Mouse (Mus musculus) lung, embryonic 14.5 days (tissue): Measurements from ENCODE around the gene Apbb2. TPM values are rescaled to one million over a fixed set of nuclear protein-coding genes. Genes with fewer than 3 reads are reported as not detected.

ENCODE experiments used
- ATAC-seq: fragments of 200-750 bp; cut with Nextera tagmentation; 2 replicates; pipeline ENCODE4 v1.8.0; 2017; ENCODE audit warnings: mild to moderate bottlenecking, moderate TSS enrichment, moderate library complexity; ENCODE audit not compliant: insufficient read depth
- DNase-seq: peaks from one replicate; pipeline ENCODE4 v3.0.0-alpha.2; 2015
- H3K27ac ChIP-seq: fragments of 300-500 bp; sonication (generic); 2 replicates; pipeline ENCODE4 v1.5.1; 2014; ENCODE audit warnings: low read depth, mild to moderate bottlenecking, moderate library complexity
- H3K27me3 ChIP-seq: fragments of 300-500 bp; sonication (generic); 2 replicates; pipeline ENCODE4 v1.6.1; 2014; ENCODE audit warnings: low read length, control low read depth; ENCODE audit not compliant: insufficient read depth
- H3K36me3 ChIP-seq: fragments of 300-500 bp; sonication (generic); 2 replicates; pipeline ENCODE4 v1.6.1; 2014; ENCODE audit warnings: control low read depth; ENCODE audit not compliant: insufficient read depth
- H3K4me1 ChIP-seq: fragments of 300-500 bp; sonication (generic); 2 replicates; pipeline ENCODE4 v1.6.1; 2014; ENCODE audit warnings: antibody characterized with exemption, control low read depth; ENCODE audit not compliant: insufficient read depth
- H3K4me2 ChIP-seq: fragments of 300-500 bp; sonication (generic); 2 replicates; pipeline ENCODE4 v1.6.1; 2014; ENCODE audit warnings: mild to moderate bottlenecking
- H3K4me3 ChIP-seq: fragments of 300-500 bp; sonication (generic); 2 replicates; pipeline ENCODE4 v1.5.1; 2014; ENCODE audit warnings: low read depth, low read length
- H3K9ac ChIP-seq: fragments of 300-500 bp; sonication (generic); 2 replicates; pipeline ENCODE4 v1.6.1; 2014
- H3K9me3 ChIP-seq: fragments of 300-500 bp; sonication (generic); 2 replicates; pipeline ENCODE4 v1.6.1; 2016; ENCODE audit warnings: low read depth, low read length, control low read depth
- CTCF ChIP-seq: IDR thresholded peaks from 2 replicates; pipeline ENCODE4 v1.5.1; 2016; ENCODE audit warnings: antibody characterized with exemption, low read depth
- WGBS: fragments of 180-500 bp; shearing (Covaris S2); extraction: QIAGEN DNeasy Blood & Tissue Kit; methylation state at CpG from one replicate; pipeline ENCODE4 v1.1.7; 2014; 5-methylcytosine and 5-hydroxymethylcytosine counted together
- polyA plus RNA-seq: library from polyadenylated mRNA; unstranded; fragments of >200 nt; fragmentation: Nextera tagmentation; extraction: Ambion mirVana; gene quantifications from 2 replicates; pipeline ENCODE4 v1.2.1, GENCODE M21; 2014

Gene Apbb2
- polyA plus RNA-seq, 1 experiment from 2014 or later = 54.6 TPM

DNA sequence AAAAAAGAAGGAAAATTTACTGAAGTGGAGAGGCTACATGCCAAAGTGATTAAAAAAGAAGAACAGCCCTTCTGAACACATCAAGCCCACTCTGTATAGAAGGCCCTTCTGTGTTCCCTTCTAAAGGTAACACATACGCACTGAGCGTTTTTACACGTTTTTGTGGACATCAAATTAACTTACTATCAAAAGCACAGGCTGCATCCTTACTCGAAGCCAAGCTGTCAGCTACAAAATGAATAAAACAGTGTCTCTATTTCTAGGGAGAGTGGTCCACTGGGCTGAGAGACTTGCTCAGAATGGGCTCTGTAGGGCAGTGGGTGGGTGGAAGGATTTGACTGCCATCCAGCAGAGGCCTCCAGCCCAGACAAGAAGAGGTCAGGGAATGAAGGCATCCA lies 126.0 kb downstream of the Apbb2 start:
- 67% methylated on average over 4 of the region's 4 CpGs for WGBS
- no peaks in the 10 kb centered on the region for H3K36me3 ChIP-seq
- H3K4me2 ChIP-seq = no peak overlapping the region
- TF ChIP-seq CTCF = no peak
- peaks cover 26% of the 10 kb centered on the region for H3K4me1 ChIP-seq
- no peaks in the 10 kb centered on the region for H3K9me3 ChIP-seq
- ATAC-seq = no peak
- no peak overlapping the region for H3K27ac ChIP-seq
- H3K27me3 ChIP-seq = no peaks in the 10 kb centered on the region
- no peak overlapping the region for H3K4me3 ChIP-seq
- DNase-seq = no peak
- no peak overlapping the region for H3K9ac ChIP-seq

GRCm38 (mm10) chr5:66491907-66492562 lies 126.5 kb downstream of the Apbb2 start:
- no peak for TF ChIP-seq CTCF
- Histone ChIP-seq H3K9me3 (no peaks in the 10 kb centered on the region), H3K4me1 (peaks cover 21% of the 10 kb centered on the region), H3K27ac (no peak overlapping the region), H3K36me3 (no peaks in the 10 kb centered on the region), H3K9ac (no peak overlapping the region), H3K4me2 (no peak overlapping the region), H3K4me3 (no peak overlapping the region), H3K27me3 (no peaks in the 10 kb centered on the region)
- ATAC-seq = no peak
- no peak for DNase-seq
- 70% methylated on average over 14 of the region's 14 CpGs for WGBS

- 52% methylated on average over 7 of the region's 7 CpGs for WGBS
- no peaks in the 10 kb centered on the region for H3K36me3 ChIP-seq
- DNase-seq (no peak), ATAC-seq (no peak)
- TF ChIP-seq CTCF = no peak
- no peak overlapping the region for H3K4me2 ChIP-seq
- no peak overlapping the region for H3K4me3 ChIP-seq
- no peak overlapping the region for H3K27ac ChIP-seq
- H3K9ac ChIP-seq = no peak overlapping the region
- H3K9me3 ChIP-seq = no peaks in the 10 kb centered on the region
- H3K27me3 ChIP-seq = no peaks in the 10 kb centered on the region
- no peaks in the 10 kb centered on the region for H3K4me1 ChIP-seq
Measured at GRCm38 (mm10) chr5:66486028-66486427, 132.6 kb downstream of the Apbb2 start.

DNA sequence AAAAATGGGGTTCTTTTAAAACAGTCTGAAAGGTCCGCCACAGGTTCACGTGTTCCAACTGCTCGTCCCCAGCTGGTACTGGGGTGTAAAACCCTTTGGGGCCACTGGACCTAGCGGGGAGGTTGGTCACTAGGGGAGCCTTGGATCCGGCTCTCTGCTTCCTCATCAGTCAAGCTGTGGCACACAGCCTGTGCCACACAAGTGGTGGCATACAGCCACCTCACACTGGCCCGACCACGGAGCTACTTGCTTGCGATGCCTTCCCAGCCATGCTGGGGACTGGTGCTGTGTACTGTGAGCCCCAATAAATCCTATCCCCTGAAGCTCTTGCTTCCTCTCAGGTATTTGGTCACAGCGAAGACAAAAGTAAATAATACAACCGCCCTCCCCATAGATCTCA lies 142.3 kb downstream of the Apbb2 start:
- Histone ChIP-seq H3K36me3 (no peaks in the 10 kb centered on the region), H3K27ac (no peak overlapping the region), H3K27me3 (no peaks in the 10 kb centered on the region), H3K4me1 (no peaks in the 10 kb centered on the region), H3K9me3 (no peaks in the 10 kb centered on the region), H3K4me2 (no peak overlapping the region), H3K9ac (no peak overlapping the region), H3K4me3 (no peak overlapping the region)
- no peak for TF ChIP-seq CTCF
- WGBS = 71% methylated on average over 10 of the region's 10 CpGs
- DNase-seq (no peak), ATAC-seq (no peak)

- no peaks in the 10 kb centered on the region for H3K9me3 ChIP-seq
- H3K36me3 ChIP-seq = no peaks in the 10 kb centered on the region
- ATAC-seq (no peak), DNase-seq (no peak)
- no peaks in the 10 kb centered on the region for H3K27me3 ChIP-seq
- no peak overlapping the region for H3K9ac ChIP-seq
- no peak overlapping the region for H3K4me3 ChIP-seq
- TF ChIP-seq CTCF = no peak
- no peak overlapping the region for H3K4me2 ChIP-seq
- H3K4me1 ChIP-seq = no peaks in the 10 kb centered on the region
- H3K27ac ChIP-seq = no peak overlapping the region
- WGBS = 57% methylated on average over 6 of the region's 6 CpGs
Measured at GRCm38 (mm10) chr5:66475824-66476223, 142.8 kb downstream of the Apbb2 start.

DNA sequence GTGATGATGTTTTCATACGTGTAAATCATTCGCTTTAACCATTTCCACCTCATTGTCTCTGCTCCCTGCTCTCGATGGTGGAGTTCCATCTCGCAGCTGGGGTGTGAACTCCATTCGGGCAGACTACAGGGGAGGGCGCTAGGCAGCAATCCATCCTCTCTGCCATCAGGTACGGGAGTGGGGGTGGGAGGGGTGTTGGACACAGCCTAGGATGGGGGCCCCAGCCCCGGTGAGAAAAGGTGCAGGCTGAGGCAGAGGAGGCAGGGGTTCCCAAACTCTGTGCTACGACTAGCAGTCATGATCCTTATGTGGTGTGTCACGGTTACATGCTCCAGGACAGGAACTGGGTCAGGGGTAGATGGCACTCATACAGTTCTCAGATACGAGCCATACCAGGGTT lies 144.4 kb downstream of the Apbb2 start:
- no peak for DNase-seq
- Histone ChIP-seq H3K27ac (no peak overlapping the region), H3K9me3 (no peaks in the 10 kb centered on the region), H3K9ac (no peak overlapping the region), H3K4me2 (no peak overlapping the region), H3K4me1 (no peaks in the 10 kb centered on the region), H3K4me3 (no peak overlapping the region), H3K27me3 (no peaks in the 10 kb centered on the region), H3K36me3 (no peaks in the 10 kb centered on the region)
- no peak for TF ChIP-seq CTCF
- WGBS = 62% methylated on average over 11 of the region's 11 CpGs
- no peak for ATAC-seq

DNA sequence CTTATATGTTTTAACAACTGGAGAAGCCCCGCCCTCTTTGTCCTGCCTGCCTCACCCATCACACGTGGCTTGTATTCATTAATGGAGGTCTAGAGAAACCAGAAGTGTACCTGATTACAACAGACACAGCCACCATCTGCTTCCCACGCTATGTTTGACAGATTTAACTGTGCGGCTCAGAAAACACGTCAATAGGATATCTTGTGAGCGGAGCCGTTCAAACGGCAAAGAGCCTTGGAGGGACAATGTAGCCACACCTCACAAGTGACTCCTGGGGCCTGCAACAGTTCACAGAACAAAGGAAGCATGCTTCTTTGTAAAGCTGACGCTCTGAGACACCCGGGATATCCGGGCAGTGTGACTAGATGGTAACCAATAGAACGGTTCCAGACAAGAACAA lies 145.0 kb downstream of the Apbb2 start:
- DNase-seq = no peak
- no peaks in the 10 kb centered on the region for H3K9me3 ChIP-seq
- ATAC-seq = no peak
- H3K9ac ChIP-seq = no peak overlapping the region
- no peaks in the 10 kb centered on the region for H3K36me3 ChIP-seq
- TF ChIP-seq CTCF = no peak
- H3K27ac ChIP-seq = no peak overlapping the region
- H3K4me1 ChIP-seq = no peaks in the 10 kb centered on the region
- H3K4me3 ChIP-seq = no peak overlapping the region
- no peaks in the 10 kb centered on the region for H3K27me3 ChIP-seq
- H3K4me2 ChIP-seq = no peak overlapping the region
- 45% methylated on average over 12 of the region's 12 CpGs for WGBS

- TF ChIP-seq CTCF = no peak
- Histone ChIP-seq H3K27ac (no peak overlapping the region), H3K9ac (no peak overlapping the region), H3K36me3 (no peaks in the 10 kb centered on the region), H3K27me3 (no peaks in the 10 kb centered on the region), H3K4me3 (no peak overlapping the region), H3K9me3 (no peaks in the 10 kb centered on the region), H3K4me1 (no peaks in the 10 kb centered on the region), H3K4me2 (no peak overlapping the region)
- ATAC-seq (no peak), DNase-seq (no peak)
- 78% methylated on average over 5 of the region's 5 CpGs for WGBS
Measured at GRCm38 (mm10) chr5:66470837-66471236, 147.7 kb downstream of the Apbb2 start.
